Mouse (Mus musculus): ENCODE data around the gene Nfe2l2.

GRCm38 (mm10) chr2:75688901-75689300 lies 15.5 kb downstream of the Nfe2l2 start:
- TF ChIP-seq POLR2A (IDR thresholded peaks at IDR 0.05; ENCODE audit: extremely low read depth, insufficient read depth, low read length) (no peak), CTCF (IDR thresholded peaks at IDR 0.05; ENCODE audit: low read depth, low read length) (no peak)
